Mouse (Mus musculus) brain, embryonic 14.5 days (tissue): ENCODE measurements at regions not wholly inside any gene's neighbourhood (a gene's known extent, or its start where the extent isn't known, plus 50 kb on each side); places are given as distances from the start of the nearest gene placed in this dataset.

Experiments used
- CTCF ChIP-seq: fragments of 200-500 bp; IDR thresholded peaks from 2 replicates; pipeline ENCODE4 v1.5.1; 2012; ENCODE audit warnings: inconsistent platforms, mild to moderate bottlenecking, moderate library complexity, borderline replicate concordance; ENCODE audit not compliant: insufficient read depth, insufficient read length; ENCODE audit errors: extremely low read depth
- POLR2A ChIP-seq: fragments of 200-500 bp; IDR thresholded peaks from 2 replicates; pipeline ENCODE4 v1.6.1; 2012; ENCODE audit warnings: mild to moderate bottlenecking, inconsistent platforms, borderline replicate concordance; ENCODE audit not compliant: poor library complexity, insufficient read depth, insufficient read length, severe bottlenecking; ENCODE audit errors: extremely low read depth

DNA sequence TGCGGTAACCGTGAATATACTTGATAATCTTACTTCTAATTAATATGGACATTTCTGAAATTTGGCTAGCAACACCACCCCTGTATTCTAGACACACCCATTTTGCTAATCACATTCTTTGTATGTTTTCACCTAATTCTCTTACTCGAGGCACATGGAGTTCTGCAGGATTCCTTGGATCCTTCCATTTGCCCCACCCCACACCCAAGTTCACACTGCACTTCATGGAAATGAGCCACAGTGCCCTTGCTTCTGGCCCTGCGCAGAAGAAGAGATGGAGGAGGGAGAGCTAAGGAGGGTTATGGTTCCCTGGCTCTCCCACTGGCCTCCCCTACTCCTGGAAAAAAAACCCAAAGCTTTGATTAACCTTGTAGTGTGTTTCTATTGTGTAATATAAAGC is 487.9 kb upstream of the Tnp1 start:
- TF ChIP-seq POLR2A (no peak), CTCF (no peak)
